Mouse (Mus musculus) layer of hippocampus, postnatal 14 days (tissue): ENCODE results near the gene Fgf6. TPM values are rescaled to one million over a fixed set of nuclear protein-coding genes. Genes with fewer than 3 reads are reported as not detected.

ENCODE experiments used
- DNase-seq, 2 experiments: peaks; one replicate each; pipeline ENCODE4 v3.0.0; 2021 to 2022; ENCODE audit warnings: low spot score in 2 of 2, mixed read lengths in 1 of 2
- long read RNA-seq, 2 experiments: library from polyadenylated mRNA; stranded (forward); transcript quantifications; one replicate each; pipeline ENCODE4 v2.0.0; 2021
- total RNA-seq, 2 experiments: library from RNA; stranded (reverse); gene quantifications; 2 replicates each; pipeline ENCODE4 v1.2.3; 2021

Fgf6 gene
- not detected for total RNA-seq
- long read RNA-seq, experiment 1 = 0 reads
- long read RNA-seq, experiment 2 = 0 reads

DNA sequence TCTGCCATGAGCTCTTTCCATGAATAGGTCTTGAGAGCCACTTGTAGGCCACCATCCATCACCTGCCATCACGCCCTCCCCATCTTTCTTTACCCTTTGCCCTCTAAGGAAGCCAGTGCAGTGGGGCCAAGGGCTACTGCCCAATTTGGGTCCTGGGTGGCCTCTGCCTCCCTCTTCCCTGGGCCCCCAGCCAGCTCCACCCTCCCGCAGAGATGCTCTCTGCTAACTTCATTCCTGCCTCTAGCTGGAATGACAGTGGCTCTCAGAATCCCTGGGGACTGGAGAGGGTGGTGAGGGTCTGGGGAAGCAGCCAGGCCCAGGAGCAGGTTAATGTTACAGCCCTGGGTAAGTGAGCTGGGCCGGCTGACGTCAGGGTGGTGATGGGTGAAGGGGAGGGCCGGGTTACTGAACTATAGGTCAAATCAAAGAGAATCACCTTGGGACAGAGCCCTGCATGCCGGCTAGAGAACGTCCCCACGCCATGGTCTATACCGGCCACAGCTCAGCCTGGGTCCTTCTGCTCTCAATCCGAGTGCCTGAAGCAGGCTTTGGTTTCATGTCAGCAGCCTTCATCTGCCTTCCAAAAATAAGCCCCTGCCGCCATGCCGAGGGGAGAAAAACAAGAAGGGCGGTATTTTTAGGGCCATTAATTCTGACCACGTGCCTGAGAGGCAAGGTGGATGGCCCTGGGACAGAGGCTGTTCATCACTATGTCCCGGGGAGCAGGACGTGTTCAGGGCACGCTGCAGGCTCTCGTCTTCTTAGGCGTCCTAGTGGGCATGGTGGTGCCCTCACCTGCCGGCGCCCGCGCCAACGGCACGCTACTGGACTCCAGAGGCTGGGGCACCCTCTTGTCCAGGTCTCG lies at the start of gene Fgf6:
Gene Fgf6, plus strand, starts transcription at position 681 of the 865 bp plus-strand sequence.
- DNase-seq = no peak

DNA sequence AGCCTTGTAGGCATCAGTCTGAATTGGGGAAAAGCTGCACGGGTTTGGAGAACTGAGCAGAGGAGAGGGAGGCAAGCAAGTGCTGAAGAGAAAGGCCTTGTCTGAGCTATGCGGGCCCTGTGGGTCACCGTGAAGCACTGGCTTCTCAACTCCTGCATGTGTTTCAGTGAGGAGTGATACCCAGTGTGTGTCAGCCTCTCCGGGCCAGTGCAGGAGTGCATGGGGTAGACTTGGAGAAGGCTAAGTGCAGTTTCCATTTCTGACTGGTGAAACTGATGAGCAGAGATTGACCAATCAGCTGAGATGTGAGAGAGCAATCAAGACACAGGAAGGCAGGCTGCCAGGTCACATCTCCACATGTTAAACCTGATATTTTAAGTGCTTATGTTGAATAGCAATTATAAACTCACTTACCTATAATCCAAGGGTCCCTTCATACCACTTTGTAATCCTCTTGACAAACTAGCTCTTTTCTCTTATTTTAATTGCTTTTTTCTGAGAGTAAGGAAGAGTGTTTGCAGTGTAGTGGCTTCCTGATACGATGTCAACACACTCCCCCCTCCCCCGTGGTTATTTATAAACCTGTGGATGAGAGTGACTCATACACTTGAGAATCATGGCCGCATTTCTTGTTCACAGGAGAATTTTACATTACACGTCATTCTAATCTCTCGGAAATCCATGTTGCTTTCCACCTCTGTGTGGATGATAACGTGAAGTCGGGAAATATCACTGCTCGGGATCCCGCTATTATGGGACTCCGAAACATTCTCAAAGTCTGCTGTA lies 49.0 kb upstream of the Fgf6 start:
- no peak for DNase-seq

GRCm38 (mm10) chr6:126981539-126982234 lies 33.7 kb upstream of the Fgf6 start:
- DNase-seq = no peak

GRCm38 (mm10) chr6:126993676-126994075 lies 21.7 kb upstream of the Fgf6 start:
- peak in 1 of 2 experiments; percentile 33 for DNase-seq

DNA sequence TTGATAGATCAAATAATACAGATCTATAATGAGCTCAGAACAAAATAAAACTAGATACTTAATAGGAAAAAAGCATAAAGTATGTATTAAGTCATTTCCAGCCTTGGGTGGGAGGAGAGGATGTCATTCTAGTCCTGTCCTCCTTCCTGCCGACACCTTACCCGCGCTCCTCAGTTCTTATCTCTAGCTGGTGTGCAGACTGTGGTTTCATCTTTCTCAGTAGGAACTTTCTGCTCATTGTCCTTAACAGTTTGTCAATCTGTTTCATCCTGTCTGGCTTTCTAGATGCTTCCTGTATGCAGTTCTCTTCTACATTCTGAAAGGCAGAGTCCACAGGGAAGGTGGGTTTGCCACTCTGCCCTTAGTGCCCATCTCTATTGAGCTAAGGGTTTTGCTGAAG lies 19.9 kb upstream of the Fgf6 start:
- no peak for DNase-seq

GRCm38 (mm10) chr6:126996399-126996798 lies 19.0 kb upstream of the Fgf6 start:
- no peak for DNase-seq

DNA sequence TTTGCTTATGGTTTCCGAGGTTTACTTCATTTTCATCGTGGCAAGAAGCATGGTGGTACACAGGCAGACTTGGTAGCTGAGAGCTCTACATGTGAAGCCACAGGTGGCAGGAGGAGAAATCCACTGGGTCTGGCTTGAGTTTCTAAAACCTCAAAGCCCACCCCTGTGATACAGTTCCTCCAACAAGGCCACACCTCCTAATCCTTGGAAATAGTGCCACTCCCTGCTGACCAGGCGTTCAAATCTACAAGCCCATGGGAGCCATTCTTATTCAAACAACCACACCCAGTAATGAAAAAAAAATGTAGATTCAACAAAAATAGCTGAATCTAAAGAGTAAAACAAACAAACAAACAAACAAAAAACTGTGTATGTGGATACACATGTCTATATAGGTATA lies 9.7 kb upstream of the Fgf6 start:
- DNase-seq = no peak

- no peak for DNase-seq
Observed at GRCm38 (mm10) chr6:127006551-127006950, 8.8 kb upstream of the Fgf6 start.

- no peak for DNase-seq
Observed at GRCm38 (mm10) chr6:127010021-127010420, 5.4 kb upstream of the Fgf6 start.

DNA sequence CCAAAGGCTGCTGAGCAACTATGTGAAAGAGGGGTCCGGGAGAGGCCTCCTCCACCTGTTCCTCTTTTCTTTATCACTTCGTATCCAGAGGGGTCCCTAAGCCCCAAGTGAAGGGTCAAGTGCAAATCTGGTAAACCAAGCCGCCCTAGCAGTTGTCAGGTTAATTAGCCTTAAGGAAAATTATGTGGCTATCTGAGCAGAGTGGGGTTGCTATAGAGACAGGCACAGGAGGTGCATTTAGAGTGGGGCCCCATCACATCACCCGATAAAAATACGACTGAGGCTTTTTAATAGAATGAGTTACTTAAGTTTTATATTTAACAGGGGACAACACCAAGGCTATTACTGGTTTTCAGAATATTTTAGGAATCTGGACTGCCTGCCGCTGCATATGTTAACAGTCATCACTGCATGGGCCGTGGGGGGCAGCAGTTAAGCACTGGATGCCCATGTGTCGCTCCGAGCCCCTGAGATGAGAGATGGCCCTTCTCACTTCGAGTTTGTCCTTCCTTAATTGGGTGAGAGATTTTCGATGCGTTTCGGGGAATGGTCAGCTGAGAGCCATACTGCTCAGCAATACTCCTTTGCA lies 3.3 kb upstream of the Fgf6 start:
- no peak for DNase-seq

DNA sequence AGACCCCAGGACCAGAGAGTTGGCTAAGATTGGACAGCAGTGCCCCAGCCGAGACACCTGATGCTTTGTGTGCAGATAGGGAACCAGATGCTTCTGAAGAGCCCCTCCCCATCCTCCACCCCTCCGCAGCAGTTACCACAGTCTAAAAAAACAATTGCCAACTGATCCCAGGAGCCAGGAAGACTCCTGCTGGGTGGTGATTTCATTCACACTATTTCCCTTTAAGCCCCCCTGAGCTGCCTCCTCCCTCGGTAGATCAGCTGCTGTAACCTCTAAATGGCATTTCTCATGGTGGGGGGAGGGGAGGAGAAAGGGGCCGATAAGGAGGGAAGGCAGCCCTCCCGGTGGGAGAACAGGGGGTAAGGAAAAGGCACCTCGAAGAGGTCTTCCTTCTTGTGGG lies 3.9 kb downstream of the Fgf6 start:
- no peak for DNase-seq

GRCm38 (mm10) chr6:127020431-127020830 lies 5.0 kb downstream of the Fgf6 start:
- DNase-seq = no peak

GRCm38 (mm10) chr6:127024836-127025235 lies 9.4 kb downstream of the Fgf6 start:
- DNase-seq = no peak

DNA sequence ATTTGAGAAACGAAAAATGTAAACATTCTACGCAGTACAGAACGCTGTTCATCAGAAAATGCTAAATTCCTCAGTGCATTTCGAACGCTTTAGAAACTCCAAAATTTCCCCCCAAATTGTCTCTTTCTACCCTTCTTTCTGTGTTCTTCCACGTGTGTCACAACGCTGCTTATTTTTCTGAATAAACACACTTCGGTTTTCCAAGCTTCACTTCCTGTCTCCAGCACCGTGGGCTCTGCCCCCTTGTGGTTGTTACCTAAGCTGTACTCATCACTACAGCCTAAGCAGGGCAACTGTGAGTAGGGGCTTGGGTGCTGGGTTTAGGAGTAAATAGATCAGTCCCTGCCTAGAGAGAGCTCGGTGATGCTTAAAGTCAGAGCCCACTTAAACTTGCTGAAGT lies 19.4 kb downstream of the Fgf6 start:
- peak in 1 of 2 experiments; percentile 4 for DNase-seq

DNA sequence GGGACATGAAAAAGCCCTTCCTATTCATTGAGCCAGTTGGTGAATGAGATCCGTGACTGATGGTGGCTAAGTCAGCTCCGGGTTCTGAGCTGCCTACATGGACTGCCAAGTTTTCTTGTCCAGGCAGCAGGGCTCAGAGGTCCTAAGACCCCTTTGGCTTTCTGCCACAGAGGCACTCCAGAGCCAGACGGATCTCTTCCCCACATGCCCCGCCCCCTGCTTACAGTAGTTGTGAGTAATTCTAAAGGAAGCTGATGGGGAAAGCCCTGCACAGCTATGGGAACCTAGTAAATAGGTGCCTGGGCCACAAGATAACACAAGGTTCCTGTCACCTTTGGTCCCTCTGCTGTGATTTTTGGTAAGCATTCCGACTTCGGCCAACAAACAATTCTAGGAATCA lies 29.5 kb downstream of the Fgf6 start:
- DNase-seq = no peak

GRCm38 (mm10) chr6:127050847-127051246 lies 35.5 kb downstream of the Fgf6 start:
- no peak for DNase-seq

- no peak for DNase-seq
Observed at GRCm38 (mm10) chr6:127056990-127057588, 41.7 kb downstream of the Fgf6 start.

- no peak for DNase-seq
Observed at GRCm38 (mm10) chr6:127059975-127060374, 44.6 kb downstream of the Fgf6 start.

- no peak for DNase-seq
Observed at GRCm38 (mm10) chr6:127063915-127064314, 48.5 kb downstream of the Fgf6 start.

DNA sequence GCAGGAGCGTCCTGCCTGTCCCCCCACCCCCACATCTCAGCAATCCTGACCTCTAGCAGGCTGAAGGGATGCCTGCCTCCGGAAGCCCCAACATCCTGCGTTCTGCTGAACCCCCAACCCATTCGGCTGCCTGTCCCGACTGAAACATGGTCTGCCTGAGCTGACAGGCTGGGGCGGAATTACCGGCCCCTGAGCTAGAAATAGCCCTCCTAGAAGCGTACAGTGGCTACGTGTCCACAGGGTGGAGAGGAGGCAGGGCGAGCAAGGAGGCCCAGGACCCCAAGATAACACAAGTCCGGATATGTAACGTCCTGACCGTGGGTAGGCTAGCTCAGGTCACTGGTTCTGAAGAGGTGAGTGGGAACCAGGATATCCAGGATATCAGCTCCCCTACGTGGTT lies 49.4 kb downstream of the Fgf6 start:
- no peak for DNase-seq

- DNase-seq = no peak
Observed at GRCm38 (mm10) chr6:127072817-127073216, 57.4 kb downstream of the Fgf6 start, which contains the start of gene Fgf23. Fgf23 (plus strand) TSS chr6:127072902.
